Mouse (Mus musculus) erythroblast, adult 5-6 weeks (primary cell): ENCODE data around the gene Msl2. TPM values are rescaled to one million over a fixed set of nuclear protein-coding genes. Genes with fewer than 3 reads are reported as not detected.
A peak's percentile ranks its signal among the peaks of the same experiment; 100 is the strongest.

Experiments used
- ATAC-seq: replicated peaks from 2 replicates; pipeline ENCODE4 v1.8.0; 2016; ENCODE audit warnings: moderate number of reproducible peaks, mild to moderate bottlenecking, moderate TSS enrichment, inconsistent platforms; ENCODE audit not compliant: poor library complexity, low FRiP score, severe bottlenecking
- total RNA-seq, 2 experiments: library from RNA; stranded (forward) in 1 of 2; stranded (reverse) in 1 of 2; fragments of 150-400 nt in 1 of 2; fragments of 200-764, 138-1000 nt in 1 of 2; gene quantifications; 2 replicates each; pipeline versions ENCODE4 v1.2.3 to v1.2.4; 2015 to 2017; ENCODE audit warnings: low replicate concordance in 2 of 2

Gene Msl2
- total RNA-seq (2015; ENCODE audit: low replicate concordance) (51.4 and 56.9 TPM in 2 replicates), total RNA-seq (2017; ENCODE audit: low replicate concordance) (47.2 and 49.1 TPM in 2 replicates)

- peak; percentile 40 for ATAC-seq
Observed at GRCm38 (mm10) chr9:101073987-101074331, at the start of gene Msl2. Gene Msl2 (plus strand): TSS chr9:101074101.

- peak; percentile 19 for ATAC-seq
Observed at GRCm38 (mm10) chr9:101033761-101034447, 40.0 kb upstream of the Msl2 start.

- peak; percentile 94 for ATAC-seq
Observed at GRCm38 (mm10) chr9:101034448-101035098, 39.3 kb upstream of the Msl2 start, which contains the start of gene Pccb. Gene Pccb (minus strand): TSS chr9:101034898.

- no peak for ATAC-seq
Observed at GRCm38 (mm10) chr9:101035836-101036596, 37.9 kb upstream of the Msl2 start.

- ATAC-seq: no peak
Observed at GRCm38 (mm10) chr9:101036876-101037275, 37.0 kb upstream of the Msl2 start.

- ATAC-seq: no peak
Observed at GRCm38 (mm10) chr9:101037396-101037795, 36.5 kb upstream of the Msl2 start.

- no peak for ATAC-seq
Observed at GRCm38 (mm10) chr9:101038634-101039033, 35.3 kb upstream of the Msl2 start.

GRCm38 (mm10) chr9:101041508-101041907, 32.4 kb upstream of the Msl2 start:
- ATAC-seq: no peak

- no peak for ATAC-seq
Observed at GRCm38 (mm10) chr9:101042249-101042648, 31.7 kb upstream of the Msl2 start.

GRCm38 (mm10) chr9:101045710-101046338, 28.1 kb upstream of the Msl2 start:
- ATAC-seq: no peak

GRCm38 (mm10) chr9:101052007-101052406, 21.9 kb upstream of the Msl2 start:
- no peak for ATAC-seq

- ATAC-seq: no peak
Observed at GRCm38 (mm10) chr9:101052691-101053090, 21.2 kb upstream of the Msl2 start.

- no peak for ATAC-seq
Observed at GRCm38 (mm10) chr9:101053279-101053678, 20.6 kb upstream of the Msl2 start.

GRCm38 (mm10) chr9:101057156-101057555, 16.7 kb upstream of the Msl2 start:
- no peak for ATAC-seq

GRCm38 (mm10) chr9:101061035-101061434, 12.9 kb upstream of the Msl2 start:
- no peak for ATAC-seq

- no peak for ATAC-seq
Observed at GRCm38 (mm10) chr9:101062253-101062780, 11.6 kb upstream of the Msl2 start.

GRCm38 (mm10) chr9:101065076-101065602, 8.8 kb upstream of the Msl2 start:
- ATAC-seq: no peak

GRCm38 (mm10) chr9:101069781-101070180, 4.1 kb upstream of the Msl2 start:
- no peak for ATAC-seq

GRCm38 (mm10) chr9:101072506-101072905, 1.4 kb upstream of the Msl2 start:
- ATAC-seq: no peak
